Mouse (Mus musculus): ENCODE measurements around the gene Asb2.

- TF ChIP-seq EP300 (IDR thresholded peaks at IDR 0.05; ENCODE audit: low read length) (no peak), CTCF (conservative IDR thresholded peaks at IDR 0.05 in 1 of 2, IDR thresholded peaks at IDR 0.05 in 1 of 2; ENCODE audit: low read depth in 2 of 2, low read length in 2 of 2) (peak; percentile 29 to 95), MYC (IDR thresholded peaks at IDR 0.05; ENCODE audit: low read depth, low read length) (0 out of 2 replicates have a peak, but pooled peaks have one; percentile 19), CHD2 (IDR thresholded peaks at IDR 0.05; ENCODE audit: low read length) (no peak), MAX (IDR thresholded peaks at IDR 0.05; ENCODE audit: low read length) (peak; percentile 43; the same call in 1 of the 2 replicates), ELF1 (IDR thresholded peaks at IDR 0.05; ENCODE audit: low read depth, low read length) (no peak), SIN3A (IDR thresholded peaks at IDR 0.05; ENCODE audit: low read length) (no peak), MEF2A (IDR thresholded peaks at IDR 0.05; ENCODE audit: borderline replicate concordance, low read depth, low read length) (0 out of 2 replicates have a peak, but pooled peaks have one; percentile 11), IRF4 (IDR thresholded peaks at IDR 0.05; ENCODE audit: low read depth, low read length) (no peak), BHLHE40 (IDR thresholded peaks at IDR 0.05; ENCODE audit: low read depth, low read length) (no peak), POLR2A (IDR thresholded peaks at IDR 0.05; ENCODE audit: low read depth, low read length) (no peak), ZC3H11A (IDR thresholded peaks at IDR 0.05; ENCODE audit: low read depth, low read length) (peak; percentile 73), POLR2AphosphoS2 (IDR thresholded peaks at IDR 0.05; ENCODE audit: low read depth, low read length) (no peak)
These were observed 30.5 kb downstream of the Asb2 start for GRCm38 (mm10) chr12:103325156-103325857.
